Mouse (Mus musculus) MEL (cell line): Measurements from ENCODE around the gene Gng7.

ENCODE experiments used
- EP300 ChIP-seq, 2 experiments: IDR thresholded peaks; 2 replicates each; pipeline ENCODE4 v1.6.1; 2011; ENCODE audit warnings: improper control_type of control experiment in 2 of 2, low read length in 2 of 2, low read depth in 1 of 2, mild to moderate bottlenecking in 1 of 2
- GATA1 ChIP-seq: IDR thresholded peaks from 2 replicates; pipeline ENCODE4 v1.6.1; 2011; ENCODE audit warnings: low read depth, low read length, improper control_type of control experiment
- MAX ChIP-seq: IDR thresholded peaks from 2 replicates; pipeline ENCODE4 v1.6.1; 2011; ENCODE audit warnings: low read length, improper control_type of control experiment
- POLR2A ChIP-seq, 2 experiments: IDR thresholded peaks; 2 replicates each; pipeline ENCODE4 v1.6.1; 2011 to 2012; ENCODE audit warnings: low read length in 2 of 2, mild to moderate bottlenecking in 2 of 2, control low read depth in 1 of 2, improper control_type of control experiment in 1 of 2, low read depth in 1 of 2, moderate library complexity in 1 of 2; ENCODE audit not compliant: control insufficient read depth in 1 of 2, insufficient read depth in 1 of 2, poor library complexity in 1 of 2
- POLR2AphosphoS2 ChIP-seq: IDR thresholded peaks from 2 replicates; pipeline ENCODE4 v1.6.1; 2011; ENCODE audit warnings: low read length, improper control_type of control experiment

- no peak for TF ChIP-seq EP300 (IDR thresholded peaks at IDR 0.05; ENCODE audit: low read depth in 1 of 2, low read length in 2 of 2)
- TF ChIP-seq GATA1: no peak
- no peak for TF ChIP-seq MAX
- no peak for TF ChIP-seq POLR2AphosphoS2
- TF ChIP-seq POLR2A (IDR thresholded peaks at IDR 0.05; ENCODE audit: control insufficient read depth in 1 of 2, insufficient read depth in 1 of 2, low read depth in 1 of 2, low read length in 2 of 2, poor library complexity in 1 of 2): no peak
These were observed 62.3 kb downstream of the Gng7 start for GRCm38 (mm10) chr10:80952449-80952848.
